Comparison of ENCODE assay signal across 34 mouse cellular contexts in genomic region chr5:72965706-72966105, GRCm38 (mm10). TPM values are rescaled to one million over a fixed set of nuclear protein-coding genes. Genes with fewer than 3 reads are reported as not detected.
DNase-seq lines count a peak whose midpoint lies in the region; ATAC-seq and TF ChIP-seq lines count a peak whose summit lies in the region.
"Had no signal": no experiment of that assay in that cellular context is flagged by ENCODE, and none has a peak within 500 bp of the region (broad histone marks: within the 10 kb centered on the region; RNA-seq: fewer than 3 reads in every experiment).

No protein-coding gene starts in this region.

- no peak overlapping the region for H3K4me3 ChIP-seq in MEL (ENCODE audit: control insufficient read depth in 1 of 2, insufficient read depth in 1 of 2, low read depth in 2 of 2, low read length in 2 of 2)
- no peak overlapping the region for H3K4me3 ChIP-seq in heart, embryonic 10.5 days
- H3K4me3 ChIP-seq: forebrain, embryonic 15.5 days; heart, adult 2 months; heart, embryonic 12.5 days; heart, embryonic 15.5 days had no signal

- H3K27me3 ChIP-seq in MEL (ENCODE audit: control insufficient read depth in 1 of 2, insufficient read depth in 2 of 2, low read length in 2 of 2), result no peaks in the 10 kb centered on the region
- H3K27me3 ChIP-seq in heart, embryonic 10.5 days (ENCODE audit: insufficient read depth, poor library complexity, severe bottlenecking), result no peaks in the 10 kb centered on the region
- H3K27me3 ChIP-seq: CH12.LX; forebrain, embryonic 15.5 days; heart, embryonic 12.5 days; heart, embryonic 15.5 days; Patski had no signal

- TF ChIP-seq POLR2A in MEL (IDR thresholded peaks at IDR 0.05; ENCODE audit: control insufficient read depth in 1 of 2, insufficient read depth in 1 of 2, low read depth in 1 of 2, low read length in 2 of 2, poor library complexity in 1 of 2), result no peak

- whole genome bisulfite sequencing in heart, embryonic 10.5 days, result 88% methylated on average over 3 of the region's 3 CpGs

- peak; percentile 39 to 48; a peak in 2 of 4 replicates for TF ChIP-seq EP300 in MEL (IDR thresholded peaks at IDR 0.05; ENCODE audit: low read depth in 1 of 2, low read length in 2 of 2)

- no peak overlapping the region for H3K9ac ChIP-seq in MEL (ENCODE audit: control insufficient read depth, low read depth, low read length, poor library complexity, severe bottlenecking)
- H3K9ac ChIP-seq: forebrain, embryonic 15.5 days; heart, embryonic 12.5 days; heart, embryonic 15.5 days; hindbrain, embryonic 14.5 days had no signal

- no peak for TF ChIP-seq CTCF in MEL (IDR thresholded peaks at IDR 0.05 in 2 of 3, conservative IDR thresholded peaks at IDR 0.05 in 1 of 3; ENCODE audit: control insufficient read depth in 1 of 3, insufficient read depth in 1 of 3, low read depth in 2 of 3, low read length in 3 of 3, poor library complexity in 1 of 3, severe bottlenecking in 1 of 3)

- no peak overlapping the region for H3K27ac ChIP-seq in MEL (ENCODE audit: control insufficient read depth, low read depth, low read length)
- no peak overlapping the region for H3K27ac ChIP-seq in heart, embryonic 10.5 days
- H3K27ac ChIP-seq: forebrain, embryonic 15.5 days; heart, adult 2 months; heart, embryonic 15.5 days; hindbrain, embryonic 14.5 days; hindbrain, postnatal 0 days had no signal

- peak; percentile 11 for DNase-seq in lung, postnatal 36 days
- DNase-seq in lung, postnatal 25 days (ENCODE audit: low spot score), result no peak
- DNase-seq in MEL (ENCODE audit: low read depth, low spot score), result peak; percentile 50
- peak; percentile 17 for DNase-seq in brain, adult 2 months (ENCODE audit: low read depth, low spot score)
- no peak for DNase-seq in heart, embryonic 10.5 days (ENCODE audit: low spot score)
- DNase-seq in thymus, postnatal 14 days, result no peak
- DNase-seq in spleen, postnatal 4 days (ENCODE audit: low spot score in 2 of 2), result no peak
- DNase-seq: adrenal gland, adult 2 months; adrenal gland, postnatal 25 days; B cell, adult 2 months; cerebellum, adult 18-20 months; cerebellum, adult 9-10 months; cerebellum, postnatal 14 days; gastrocnemius, postnatal 25 days; heart, adult 2 months; heart, postnatal 10 days; heart, postnatal 4 days; kidney, adult 11 months had no signal

- no peaks in the 10 kb centered on the region for H3K79me2 ChIP-seq in MEL (ENCODE audit: control insufficient read depth, insufficient read depth, low read length, poor library complexity)

- TF ChIP-seq RAD21 in MEL (IDR thresholded peaks at IDR 0.05; ENCODE audit: low read depth, low read length), result no peak

- 0 out of 2 replicates have a peak, but pooled peaks have one; percentile 27 for ATAC-seq in monocyte, adult 5-6 weeks (replicated peaks; ENCODE audit: insufficient number of reproducible peaks, low FRiP score, low TSS enrichment, poor library complexity, severe bottlenecking)
- ATAC-seq: forebrain, embryonic 15.5 days; hindbrain, postnatal 0 days; inflammation-experienced regulatory T-cells, adult 6 months; Patski had no signal

- peaks cover 2 to 7% of the 10 kb centered on the region in 2 experiments; a peak in 2 of 4 replicates for H3K4me1 ChIP-seq in MEL (ENCODE audit: control insufficient read depth in 1 of 2, insufficient read depth in 2 of 2, low read length in 2 of 2)
- H3K4me1 ChIP-seq in heart, embryonic 10.5 days, result no peaks in the 10 kb centered on the region
- H3K4me1 ChIP-seq: forebrain, embryonic 15.5 days; heart, embryonic 12.5 days; heart, embryonic 15.5 days had no signal

- peaks cover 0 to 9% of the 10 kb centered on the region in 2 experiments for H3K36me3 ChIP-seq in MEL (ENCODE audit: control insufficient read depth in 1 of 2, insufficient read depth in 2 of 2, low read length in 2 of 2)
- H3K36me3 ChIP-seq in heart, embryonic 10.5 days, result peaks cover 39% of the 10 kb centered on the region

- H3K9me3 ChIP-seq in MEL (replicated peaks; ENCODE audit: insufficient read depth, low read length), result no peaks in the 10 kb centered on the region
- no peaks in the 10 kb centered on the region for H3K9me3 ChIP-seq in heart, embryonic 10.5 days
- H3K9me3 ChIP-seq: forebrain, embryonic 15.5 days; G1E; heart, embryonic 12.5 days; heart, embryonic 15.5 days had no signal

TF ChIP-seq in MEL, 35 proteins besides CTCF, POLR2A, EP300 and RAD21:
- 0 out of 2 replicates have a peak, but pooled peaks have one; percentile 42 for TF ChIP-seq GATA1 (IDR thresholded peaks at IDR 0.05; ENCODE audit: low read depth, low read length)
- 0 out of 2 replicates have a peak, but pooled peaks have one; percentile 10 for TF ChIP-seq ELF1 (IDR thresholded peaks at IDR 0.05; ENCODE audit: low read depth, low read length)
- TF ChIP-seq MAX (IDR thresholded peaks at IDR 0.05; ENCODE audit: low read length), result no peak

RNA-seq across cellular contexts. Expression of gene Gm10135, which starts 8.8 kb away (rescaled TPM):
- 1.5 TPM in 1 of 2 replicates, not detected in the other for total RNA-seq in MEL (2012; rRNA removed)
- 1 to 10 TPM in 1 of 2 experiments, not detected in 1; 6.0 TPM for polyA plus RNA-seq in MEL (2012; ENCODE audit: insufficient read depth in 1 of 2, insufficient read length in 2 of 2, low read depth in 1 of 2, low replicate concordance in 2 of 2, missing spikeins in 1 of 2)
- total RNA-seq in monocyte, adult 5-6 weeks (2017), result not detected in 3 replicates
- not detected in 2 replicates for polyA plus RNA-seq in heart, embryonic 10.5 days (2016; fragmentation: Nextera tagmentation; extraction: Ambion mirVana)
- total RNA-seq: adrenal gland, adult 2 months; adrenal gland, postnatal 25 days; CH12.LX; G1E; gastrocnemius, adult 8-10 months; gastrocnemius, postnatal 25 days; granulocyte monocyte progenitor cell, adult 5-6 weeks; heart, adult 2 months; heart, postnatal 10 days; heart, postnatal 4 days; hindbrain, postnatal 0 days had no signal
- polyA plus RNA-seq: adrenal gland, adult 2 months; embryonic facial prominence, embryonic 11.5 days; embryonic facial prominence, embryonic 14.5 days; forebrain, embryonic 11.5 days; forebrain, embryonic 15.5 days; G1E; heart, adult 2 months; heart, embryonic 12.5 days; heart, embryonic 15.5 days; hindbrain, embryonic 11.5 days; hindbrain, embryonic 14.5 days; hindbrain, postnatal 0 days; inflammation-experienced regulatory T-cells, adult 6 months; Patski had no signal

RNA-seq across cellular contexts. Expression of gene Slc10a4, which starts 41.0 kb away (rescaled TPM):
- total RNA-seq in MEL (2012; rRNA removed), result not detected in 2 replicates
- not detected for polyA plus RNA-seq in MEL (2012; ENCODE audit: insufficient read depth in 1 of 2, insufficient read length in 2 of 2, low read depth in 1 of 2, low replicate concordance in 2 of 2, missing spikeins in 1 of 2)
- not detected in 3 replicates for total RNA-seq in monocyte, adult 5-6 weeks (2017)
- 0.14 and 0.30 TPM in 2 replicates for polyA plus RNA-seq in heart, embryonic 10.5 days (2016; fragmentation: Nextera tagmentation; extraction: Ambion mirVana)
- total RNA-seq: CH12.LX; gastrocnemius, adult 8-10 months; gastrocnemius, postnatal 25 days; granulocyte monocyte progenitor cell, adult 5-6 weeks; heart, postnatal 10 days had no signal
- polyA plus RNA-seq: G1E; inflammation-experienced regulatory T-cells, adult 6 months; Patski had no signal

RNA-seq across cellular contexts. Expression of gene Slain2, which starts 51.6 kb away (rescaled TPM):
- total RNA-seq in MEL (2012; rRNA removed), result 18.8 and 18.9 TPM in 2 replicates
- 10 to 100 TPM; 29.9 to 42.9 TPM for polyA plus RNA-seq in MEL (2012; ENCODE audit: insufficient read depth in 1 of 2, insufficient read length in 2 of 2, low read depth in 1 of 2, low replicate concordance in 2 of 2, missing spikeins in 1 of 2)
- total RNA-seq in monocyte, adult 5-6 weeks (2017), result 44.2 to 63.4 TPM (median 44.8 TPM) in 3 replicates
- polyA plus RNA-seq in heart, embryonic 10.5 days (2016; fragmentation: Nextera tagmentation; extraction: Ambion mirVana), result 18.1 and 21.0 TPM in 2 replicates

Comparison
In these comparisons a context has a peak if more than half of its experiments do, and no peak if none do; other contexts are left out.
1. DNase-seq: peak in lung, postnatal 36 days (single experiment), MEL (single experiment) and brain, adult 2 months (single experiment); none in lung, postnatal 25 days (single experiment), heart, embryonic 10.5 days (single experiment), thymus, postnatal 14 days (single experiment) and spleen, postnatal 4 days (0 of 2).